Mouse (Mus musculus): Measurements from ENCODE around the gene Gimap9. TPM values are rescaled to one million over a fixed set of nuclear protein-coding genes. Genes with fewer than 3 reads are reported as not detected.

Gimap9 gene
- polyA plus RNA-seq, 1 experiment: 0.92 TPM

DNA sequence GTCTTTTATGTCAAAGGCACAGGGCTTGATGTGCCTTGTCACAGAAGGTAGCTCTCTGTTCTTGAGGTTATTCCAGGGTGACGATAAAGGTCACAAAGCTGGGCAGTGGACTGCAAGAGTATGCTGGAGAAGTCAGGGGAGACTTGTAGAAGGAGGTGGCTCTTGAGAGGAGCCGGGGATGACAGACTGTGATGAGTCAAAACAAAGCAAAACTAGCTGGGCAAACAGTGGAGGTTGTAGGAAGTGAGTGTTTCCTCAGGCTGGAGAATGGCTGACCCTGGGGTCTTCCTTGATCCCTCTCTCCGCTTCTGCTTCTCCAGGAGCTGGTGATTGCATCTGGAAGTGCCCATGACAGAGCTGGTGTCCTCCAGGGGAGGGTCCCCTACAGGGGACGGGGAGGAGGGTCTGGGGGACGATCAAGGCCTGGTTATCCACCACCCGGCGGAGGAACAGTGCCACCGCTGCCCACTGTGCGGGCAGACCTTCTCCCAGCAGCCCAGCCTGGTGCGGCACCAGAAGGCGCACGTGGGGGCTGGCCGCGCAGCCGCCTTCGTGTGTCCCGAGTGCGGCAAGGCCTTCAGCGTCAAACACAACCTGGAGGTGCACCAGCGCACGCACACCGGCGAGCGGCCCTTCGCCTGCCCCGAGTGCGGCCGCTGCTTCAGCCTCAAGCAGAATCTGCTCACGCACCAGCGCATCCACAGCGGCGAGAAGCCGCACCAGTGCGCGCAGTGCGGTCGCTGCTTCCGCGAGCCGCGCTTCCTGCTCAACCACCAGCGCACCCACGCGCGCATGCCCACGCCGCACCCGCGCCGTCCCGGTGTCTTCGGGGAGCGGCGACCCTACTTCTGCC lies 46.9 kb upstream of the Gimap9 start:
- Histone ChIP-seq H3K79me2 (ENCODE audit: control insufficient read depth, insufficient read depth) (no peaks in the 10 kb centered on the region), H3ac (ENCODE audit: control insufficient read depth, insufficient read length, low read depth) (no peak overlapping the region), H3K79me3 (ENCODE audit: low read depth) (no peaks in the 10 kb centered on the region), H3K36me3 (ENCODE audit: control insufficient read depth, insufficient read depth) (no peaks in the 10 kb centered on the region), H3K27me3 (ENCODE audit: control insufficient read depth, insufficient read depth, insufficient read length) (peaks cover 24% of the 10 kb centered on the region), H3K4me3 (ENCODE audit: insufficient read depth, poor library complexity, severe bottlenecking) (no peak overlapping the region)
- no peak for TF ChIP-seq CEBPB (IDR thresholded peaks at IDR 0.05; ENCODE audit: low read depth)
- no peak for TF ChIP-seq CTCF (IDR thresholded peaks at IDR 0.05; ENCODE audit: control insufficient read depth, insufficient read depth, insufficient read length)
- no peak for TF ChIP-seq MYOG (IDR thresholded peaks at IDR 0.05; ENCODE audit: control insufficient read depth, extremely low read depth, insufficient read length)
- no peak for TF ChIP-seq FOSL1 (IDR thresholded peaks at IDR 0.05; ENCODE audit: insufficient read depth, low read length, poor library complexity, severe bottlenecking)
- no peak for TF ChIP-seq MYOD1 (IDR thresholded peaks at IDR 0.05; ENCODE audit: control insufficient read depth, insufficient read length, low read depth)
- TF ChIP-seq MAX (IDR thresholded peaks at IDR 0.05): no peak
- TF ChIP-seq USF1 (IDR thresholded peaks at IDR 0.05; ENCODE audit: low read depth): no peak

DNA sequence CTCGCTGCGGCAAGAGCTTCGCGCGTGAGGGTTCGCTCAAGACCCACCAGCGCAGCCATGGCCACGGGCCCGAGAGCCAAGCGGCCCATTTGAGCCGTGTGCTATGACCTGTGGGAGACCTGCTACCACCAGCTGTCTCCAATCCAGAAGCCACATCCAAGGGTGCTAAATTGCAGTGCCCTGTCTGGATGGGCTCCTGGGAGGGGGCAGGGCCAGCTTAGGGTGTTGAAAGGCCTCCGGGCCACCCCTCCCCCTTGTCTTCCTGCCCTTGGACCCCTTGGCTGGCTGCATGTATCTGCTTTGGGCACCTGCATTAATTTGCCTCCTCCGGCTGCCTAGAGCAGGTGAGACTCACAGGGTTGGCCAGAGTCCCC lies 46.3 kb upstream of the Gimap9 start:
- TF ChIP-seq MYOG (IDR thresholded peaks at IDR 0.05; ENCODE audit: control insufficient read depth, extremely low read depth, insufficient read length) (no peak), FOSL1 (IDR thresholded peaks at IDR 0.05; ENCODE audit: insufficient read depth, low read length, poor library complexity, severe bottlenecking) (no peak), MYOD1 (IDR thresholded peaks at IDR 0.05; ENCODE audit: control insufficient read depth, insufficient read length, low read depth) (no peak), CEBPB (IDR thresholded peaks at IDR 0.05; ENCODE audit: low read depth) (no peak), CTCF (IDR thresholded peaks at IDR 0.05; ENCODE audit: control insufficient read depth, insufficient read depth, insufficient read length) (no peak), USF1 (IDR thresholded peaks at IDR 0.05; ENCODE audit: low read depth) (no peak), MAX (IDR thresholded peaks at IDR 0.05) (no peak)
- Histone ChIP-seq H3K36me3 (ENCODE audit: control insufficient read depth, insufficient read depth) (no peaks in the 10 kb centered on the region), H3ac (ENCODE audit: control insufficient read depth, insufficient read length, low read depth) (no peak overlapping the region), H3K27me3 (ENCODE audit: control insufficient read depth, insufficient read depth, insufficient read length) (peaks cover 24% of the 10 kb centered on the region), H3K4me3 (ENCODE audit: insufficient read depth, poor library complexity, severe bottlenecking) (no peak overlapping the region), H3K79me3 (ENCODE audit: low read depth) (no peaks in the 10 kb centered on the region), H3K79me2 (ENCODE audit: control insufficient read depth, insufficient read depth) (no peaks in the 10 kb centered on the region)

DNA sequence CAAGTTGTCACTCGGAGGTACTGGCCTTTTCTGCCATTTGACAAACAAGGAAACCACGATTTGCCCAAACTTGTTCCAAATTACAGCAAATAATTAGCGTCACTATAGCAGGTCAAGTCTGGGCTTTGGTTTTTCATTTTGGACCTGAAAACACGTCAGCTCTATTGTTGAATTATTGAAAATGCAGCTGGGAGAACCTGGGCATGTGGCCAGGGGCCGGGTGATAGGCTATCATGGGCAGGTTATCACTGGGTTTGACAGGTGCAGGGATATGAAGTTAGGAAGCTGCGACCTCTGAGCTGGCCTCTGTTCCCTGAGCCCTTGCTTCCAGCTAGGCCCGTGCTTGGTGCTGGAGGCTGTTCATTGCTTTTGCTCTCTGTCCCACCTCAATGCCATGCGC lies 45.1 kb upstream of the Gimap9 start:
- Histone ChIP-seq H3K4me3 (ENCODE audit: insufficient read depth, poor library complexity, severe bottlenecking) (no peak overlapping the region), H3K79me3 (ENCODE audit: low read depth) (no peaks in the 10 kb centered on the region), H3ac (ENCODE audit: control insufficient read depth, insufficient read length, low read depth) (no peak overlapping the region), H3K36me3 (ENCODE audit: control insufficient read depth, insufficient read depth) (no peaks in the 10 kb centered on the region), H3K79me2 (ENCODE audit: control insufficient read depth, insufficient read depth) (no peaks in the 10 kb centered on the region), H3K27me3 (ENCODE audit: control insufficient read depth, insufficient read depth, insufficient read length) (peaks cover 19% of the 10 kb centered on the region)
- TF ChIP-seq MYOG (IDR thresholded peaks at IDR 0.05; ENCODE audit: control insufficient read depth, extremely low read depth, insufficient read length) (no peak), MAX (IDR thresholded peaks at IDR 0.05) (no peak), CEBPB (IDR thresholded peaks at IDR 0.05; ENCODE audit: low read depth) (no peak), FOSL1 (IDR thresholded peaks at IDR 0.05; ENCODE audit: insufficient read depth, low read length, poor library complexity, severe bottlenecking) (no peak), MYOD1 (IDR thresholded peaks at IDR 0.05; ENCODE audit: control insufficient read depth, insufficient read length, low read depth) (no peak), CTCF (IDR thresholded peaks at IDR 0.05; ENCODE audit: control insufficient read depth, insufficient read depth, insufficient read length) (no peak), USF1 (IDR thresholded peaks at IDR 0.05; ENCODE audit: low read depth) (no peak)

DNA sequence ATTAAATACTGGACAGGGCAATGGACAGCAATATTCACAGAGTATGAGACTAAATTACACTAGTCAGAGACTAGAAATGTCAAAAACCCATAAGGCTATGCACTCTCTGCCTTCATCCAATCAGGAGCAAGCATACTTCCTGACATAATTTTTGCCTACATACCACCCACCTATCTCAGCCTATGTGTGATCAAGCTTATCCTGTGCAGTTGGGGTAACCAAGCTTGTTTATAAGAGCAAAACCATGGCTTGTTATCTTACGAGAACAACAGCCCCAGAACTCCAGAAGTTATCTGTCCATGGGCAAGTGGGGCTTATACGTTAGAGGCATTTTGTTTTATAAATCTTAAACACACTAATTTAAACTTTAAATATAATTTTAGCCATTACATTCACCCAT lies 40.8 kb upstream of the Gimap9 start:
- Histone ChIP-seq H3K79me3 (ENCODE audit: low read depth) (no peaks in the 10 kb centered on the region), H3ac (ENCODE audit: control insufficient read depth, insufficient read length, low read depth) (no peak overlapping the region), H3K79me2 (ENCODE audit: control insufficient read depth, insufficient read depth) (no peaks in the 10 kb centered on the region), H3K27me3 (ENCODE audit: control insufficient read depth, insufficient read depth, insufficient read length) (peaks cover 5% of the 10 kb centered on the region), H3K36me3 (ENCODE audit: control insufficient read depth, insufficient read depth) (no peaks in the 10 kb centered on the region), H3K4me3 (ENCODE audit: insufficient read depth, poor library complexity, severe bottlenecking) (no peak overlapping the region)
- TF ChIP-seq USF1 (IDR thresholded peaks at IDR 0.05; ENCODE audit: low read depth): no peak
- no peak for TF ChIP-seq MYOG (IDR thresholded peaks at IDR 0.05; ENCODE audit: control insufficient read depth, extremely low read depth, insufficient read length)
- TF ChIP-seq MYOD1 (IDR thresholded peaks at IDR 0.05; ENCODE audit: control insufficient read depth, insufficient read length, low read depth): no peak
- no peak for TF ChIP-seq CEBPB (IDR thresholded peaks at IDR 0.05; ENCODE audit: low read depth)
- TF ChIP-seq MAX (IDR thresholded peaks at IDR 0.05): no peak
- no peak for TF ChIP-seq FOSL1 (IDR thresholded peaks at IDR 0.05; ENCODE audit: insufficient read depth, low read length, poor library complexity, severe bottlenecking)
- no peak for TF ChIP-seq CTCF (IDR thresholded peaks at IDR 0.05; ENCODE audit: control insufficient read depth, insufficient read depth, insufficient read length)

DNA sequence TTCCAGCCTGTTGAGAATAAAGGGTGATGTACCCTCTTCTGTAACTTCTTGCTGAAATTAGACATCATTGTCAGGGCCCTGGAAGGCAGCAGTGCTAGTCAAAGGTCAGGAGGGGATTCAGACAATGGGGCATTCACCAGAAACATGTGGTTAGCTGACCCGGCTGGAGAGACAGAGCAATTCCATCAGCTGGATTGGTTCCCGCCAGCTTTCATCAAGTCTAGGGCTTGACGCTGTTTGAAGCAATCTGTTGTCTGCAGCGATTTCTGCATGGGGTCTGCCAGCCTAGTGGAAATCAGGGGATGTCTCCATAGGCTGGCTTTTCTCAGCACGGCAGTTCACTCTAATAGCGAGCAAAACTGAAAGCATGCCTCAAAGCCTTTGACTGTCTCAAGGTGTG lies 39.4 kb upstream of the Gimap9 start:
- TF ChIP-seq CEBPB (IDR thresholded peaks at IDR 0.05; ENCODE audit: low read depth): no peak
- no peak for TF ChIP-seq FOSL1 (IDR thresholded peaks at IDR 0.05; ENCODE audit: insufficient read depth, low read length, poor library complexity, severe bottlenecking)
- TF ChIP-seq MYOD1 (IDR thresholded peaks at IDR 0.05; ENCODE audit: control insufficient read depth, insufficient read length, low read depth): no peak
- no peak for TF ChIP-seq CTCF (IDR thresholded peaks at IDR 0.05; ENCODE audit: control insufficient read depth, insufficient read depth, insufficient read length)
- Histone ChIP-seq H3K79me3 (ENCODE audit: low read depth) (no peaks in the 10 kb centered on the region), H3K4me3 (ENCODE audit: insufficient read depth, poor library complexity, severe bottlenecking) (no peak overlapping the region), H3K36me3 (ENCODE audit: control insufficient read depth, insufficient read depth) (no peaks in the 10 kb centered on the region), H3ac (ENCODE audit: control insufficient read depth, insufficient read length, low read depth) (no peak overlapping the region), H3K27me3 (ENCODE audit: control insufficient read depth, insufficient read depth, insufficient read length) (peaks cover 3% of the 10 kb centered on the region), H3K79me2 (ENCODE audit: control insufficient read depth, insufficient read depth) (no peaks in the 10 kb centered on the region)
